Mouse (Mus musculus) midbrain, embryonic 13.5 days (tissue): ENCODE data around the gene Abca4. TPM values are rescaled to one million over a fixed set of nuclear protein-coding genes. Genes with fewer than 3 reads are reported as not detected.
"Not testable (repeated sequence)": the region's sequence is repeated elsewhere in the genome, so short reads cannot be mapped to it uniquely, and the experiment has no call there.

Experiments used
- ATAC-seq: fragments of 200-750 bp; cut with Nextera tagmentation; 2 replicates; pipeline ENCODE4 v1.8.0; 2017; ENCODE audit warnings: mild to moderate bottlenecking, moderate TSS enrichment, moderate library complexity
- H3K27ac ChIP-seq: fragments of 300-500 bp; sonication (generic); 2 replicates; pipeline ENCODE4 v1.5.1; 2015; ENCODE audit warnings: inconsistent platforms, mild to moderate bottlenecking, moderate library complexity
- H3K27me3 ChIP-seq: fragments of 300-500 bp; sonication (generic); 2 replicates; pipeline ENCODE4 v1.6.1; 2015; ENCODE audit warnings: mild to moderate bottlenecking, inconsistent platforms
- H3K36me3 ChIP-seq: fragments of 300-500 bp; sonication (generic); 2 replicates; pipeline ENCODE4 v1.6.1; 2015; ENCODE audit warnings: mild to moderate bottlenecking, inconsistent platforms
- H3K4me1 ChIP-seq: fragments of 300-500 bp; sonication (generic); replicated peaks from 2 replicates; pipeline ENCODE4 v1.6.1; 2015; ENCODE audit warnings: inconsistent platforms
- H3K4me2 ChIP-seq: fragments of 300-500 bp; sonication (generic); replicated peaks from 2 replicates; pipeline ENCODE4 v1.6.1; 2015; ENCODE audit warnings: moderate library complexity, mild to moderate bottlenecking, inconsistent platforms
- H3K4me3 ChIP-seq: fragments of 300-500 bp; sonication (generic); replicated peaks from 2 replicates; pipeline ENCODE4 v1.5.1; 2015; ENCODE audit warnings: mild to moderate bottlenecking, inconsistent platforms
- H3K9ac ChIP-seq: fragments of 300-500 bp; sonication (generic); replicated peaks from 2 replicates; pipeline ENCODE4 v1.6.1; 2015; ENCODE audit warnings: mild to moderate bottlenecking, inconsistent platforms
- H3K9me3 ChIP-seq: fragments of 300-500 bp; sonication (generic); 2 replicates; pipeline ENCODE4 v1.6.1; 2016; ENCODE audit warnings: mild to moderate bottlenecking, inconsistent platforms
- WGBS: fragments of 180-500 bp; shearing (Covaris S2); methylation state at CpG from one replicate; pipeline ENCODE4 v1.1.7; 2015; 5-methylcytosine and 5-hydroxymethylcytosine counted together
- polyA plus RNA-seq: library from polyadenylated mRNA; unstranded; fragments of >200 nt; fragmentation: Nextera tagmentation; extraction: Ambion mirVana; gene quantifications from 2 replicates; pipeline ENCODE4 v1.2.1, GENCODE M21; 2015

Gene Abca4
- polyA plus RNA-seq, 1 experiment from 2014 or later = 1.3 TPM

- Histone ChIP-seq H3K36me3 (no peaks in the 10 kb centered on the region), H3K4me2 (no peak overlapping the region), H3K27me3 (no peaks in the 10 kb centered on the region), H3K9me3 (no peaks in the 10 kb centered on the region), H3K4me1 (no peaks in the 10 kb centered on the region), H3K9ac (no peak overlapping the region), H3K4me3 (no peak overlapping the region), H3K27ac (no peak overlapping the region)
- WGBS = 93% methylated on average over 7 of the region's 7 CpGs
- ATAC-seq = no peak
Measured at GRCm38 (mm10) chr3:122210846-122211245, 166.6 kb downstream of the Abca4 start.

GRCm38 (mm10) chr3:122211446-122212125, 167.3 kb downstream of the Abca4 start:
- WGBS = 84% methylated on average over 13 of the region's 13 CpGs
- H3K4me1 ChIP-seq = no peaks in the 10 kb centered on the region
- no peak overlapping the region for H3K27ac ChIP-seq
- no peak overlapping the region for H3K4me3 ChIP-seq
- no peaks in the 10 kb centered on the region for H3K27me3 ChIP-seq
- ATAC-seq = no peak
- no peaks in the 10 kb centered on the region for H3K36me3 ChIP-seq
- no peak overlapping the region for H3K9ac ChIP-seq
- H3K4me2 ChIP-seq = no peak overlapping the region
- no peaks in the 10 kb centered on the region for H3K9me3 ChIP-seq

- H3K27ac ChIP-seq = no peak overlapping the region
- ATAC-seq = no peak
- 89% methylated on average over 3 of the region's 3 CpGs for WGBS
- H3K9me3 ChIP-seq = no peaks in the 10 kb centered on the region
- H3K27me3 ChIP-seq = no peaks in the 10 kb centered on the region
- no peaks in the 10 kb centered on the region for H3K4me1 ChIP-seq
- H3K4me2 ChIP-seq = no peak overlapping the region
- no peak overlapping the region for H3K9ac ChIP-seq
- H3K4me3 ChIP-seq = no peak overlapping the region
- no peaks in the 10 kb centered on the region for H3K36me3 ChIP-seq
Measured at GRCm38 (mm10) chr3:122221240-122222036, 177.2 kb downstream of the Abca4 start.

GRCm38 (mm10) chr3:122226972-122227371, 182.7 kb downstream of the Abca4 start:
- WGBS = 83% methylated on average over 6 of the region's 6 CpGs

More at GRCm38 (mm10) chr3:122226972-122227371, 182.7 kb downstream of the Abca4 start:
- ATAC-seq, H3K27me3 ChIP-seq, H3K36me3 ChIP-seq, H3K9me3 ChIP-seq, H3K4me3 ChIP-seq, H3K27ac ChIP-seq, H3K4me2 ChIP-seq, H3K4me1 ChIP-seq, H3K9ac ChIP-seq: not testable (repeated sequence)

Other genes with a start within 250 kb of the Abca4 start
- 62.5 and 63.0 TPM in 2 replicates for gene Abcd3, start 229.1 kb upstream of the Abca4 start, polyA plus RNA-seq
- 18.1 and 18.9 TPM in 2 replicates for gene Arhgap29, start 91.9 kb upstream of the Abca4 start, polyA plus RNA-seq
- 39.7 and 45.2 TPM in 2 replicates for gene Gclm, start 201.1 kb downstream of the Abca4 start, polyA plus RNA-seq
- 62.9 and 68.4 TPM in 2 replicates for gene Dnttip2, start 229.9 kb downstream of the Abca4 start, polyA plus RNA-seq
- 8.0 and 8.9 TPM in 2 replicates for gene Bcar3, start 249.7 kb downstream of the Abca4 start, polyA plus RNA-seq